Mouse (Mus musculus) liver, embryonic 13.5 days (tissue): ENCODE measurements around the gene Smg7. TPM values are rescaled to one million over a fixed set of nuclear protein-coding genes. Genes with fewer than 3 reads are reported as not detected.

Experiments
- ATAC-seq: fragments of 200-750 bp; cut with Nextera tagmentation; 2 replicates; pipeline ENCODE4 v1.8.0; 2017; ENCODE audit warnings: low read depth, mild to moderate bottlenecking, moderate number of reproducible peaks, moderate library complexity
- DNase-seq: peaks from one replicate; pipeline ENCODE4 v3.0.0; 2022
- H3K27ac ChIP-seq: fragments of 300-500 bp; sonication (generic); 2 replicates; pipeline ENCODE4 v1.5.1; 2015; ENCODE audit warnings: moderate library complexity, mild to moderate bottlenecking, inconsistent platforms
- H3K27me3 ChIP-seq: fragments of 300-500 bp; sonication (generic); 2 replicates; pipeline ENCODE4 v1.6.1; 2015; ENCODE audit warnings: mild to moderate bottlenecking, inconsistent platforms
- H3K36me3 ChIP-seq: fragments of 300-500 bp; sonication (generic); 2 replicates; pipeline ENCODE4 v1.6.1; 2015; ENCODE audit warnings: mild to moderate bottlenecking, inconsistent platforms
- H3K4me1 ChIP-seq: fragments of 300-500 bp; sonication (generic); replicated peaks from 2 replicates; pipeline ENCODE4 v1.6.1; 2015; ENCODE audit warnings: inconsistent platforms
- H3K4me2 ChIP-seq: fragments of 300-500 bp; sonication (generic); 2 replicates; pipeline ENCODE4 v1.6.1; 2015; ENCODE audit warnings: inconsistent platforms, mild to moderate bottlenecking, moderate library complexity
- H3K4me3 ChIP-seq: fragments of 300-500 bp; sonication (generic); replicated peaks from 2 replicates; pipeline ENCODE4 v1.5.1; 2015; ENCODE audit warnings: mild to moderate bottlenecking, inconsistent platforms
- H3K9ac ChIP-seq: fragments of 300-500 bp; sonication (generic); 2 replicates; pipeline ENCODE4 v1.6.1; 2015; ENCODE audit warnings: mild to moderate bottlenecking, inconsistent platforms
- H3K9me3 ChIP-seq: fragments of 300-500 bp; sonication (generic); replicated peaks from 2 replicates; pipeline ENCODE4 v1.6.1; 2016; ENCODE audit warnings: inconsistent platforms
- WGBS: fragments of 180-500 bp; shearing (Covaris S2); methylation state at CpG from one replicate; pipeline ENCODE4 v1.1.7; 2015; ENCODE audit not compliant: insufficient replicate concordance; 5-methylcytosine and 5-hydroxymethylcytosine counted together
- polyA plus RNA-seq: library from polyadenylated mRNA; unstranded; fragments of >200 nt; fragmentation: Nextera tagmentation; extraction: Ambion mirVana; gene quantifications from 2 replicates; pipeline ENCODE4 v1.2.1, GENCODE M21; 2015

Gene Smg7
- polyA plus RNA-seq, 1 experiment from 2014 or later, result 9.5 TPM

GRCm38 (mm10) chr1:152838841-152839240 lies 63.6 kb downstream of the Smg7 start:
- DNase-seq (no peak), ATAC-seq (no peak)
- Histone ChIP-seq H3K36me3 (peaks cover 67% of the 10 kb centered on the region), H3K4me3 (no peak overlapping the region), H3K4me1 (no peaks in the 10 kb centered on the region), H3K9me3 (no peaks in the 10 kb centered on the region), H3K9ac (no peak overlapping the region), H3K27me3 (no peaks in the 10 kb centered on the region), H3K4me2 (no peak overlapping the region), H3K27ac (no peak overlapping the region)
- 86% methylated on average over 12 of the region's 12 CpGs for WGBS

GRCm38 (mm10) chr1:152838026-152838702 lies 64.3 kb downstream of the Smg7 start:
- ATAC-seq (no peak), DNase-seq (no peak)
- Histone ChIP-seq H3K9ac (no peak overlapping the region), H3K36me3 (peaks cover 60% of the 10 kb centered on the region), H3K4me2 (no peak overlapping the region), H3K27ac (no peak overlapping the region), H3K9me3 (no peaks in the 10 kb centered on the region), H3K4me3 (no peak overlapping the region), H3K4me1 (no peaks in the 10 kb centered on the region), H3K27me3 (no peaks in the 10 kb centered on the region)
- WGBS, result 58% methylated on average over 11 of the region's 11 CpGs

DNA sequence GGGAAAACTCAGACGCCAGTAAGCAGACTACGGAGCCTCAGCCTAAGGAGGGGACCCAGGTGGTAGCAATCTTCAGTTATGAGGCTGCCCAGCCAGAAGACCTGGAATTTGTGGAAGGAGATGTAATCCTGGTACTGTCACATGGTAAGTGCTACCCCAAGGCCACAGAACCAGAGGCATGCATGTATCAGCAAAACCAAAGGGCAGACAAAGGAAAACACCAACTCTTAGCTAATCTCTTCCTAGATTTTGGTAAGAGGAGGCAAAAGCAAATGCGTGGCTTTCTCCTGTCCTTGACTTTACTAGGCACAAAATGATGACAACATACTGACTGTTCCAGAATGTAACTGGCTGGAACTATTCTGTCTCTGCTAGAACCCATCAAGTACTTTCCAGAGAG lies 67.4 kb downstream of the Smg7 start:
- DNase-seq, result no peak
- 83% methylated on average over 3 of the region's 3 CpGs for WGBS
- Histone ChIP-seq H3K27ac (no peak overlapping the region), H3K4me1 (no peaks in the 10 kb centered on the region), H3K4me2 (no peak overlapping the region), H3K4me3 (no peak overlapping the region), H3K27me3 (no peaks in the 10 kb centered on the region), H3K36me3 (peaks cover 37% of the 10 kb centered on the region), H3K9ac (no peak overlapping the region), H3K9me3 (no peaks in the 10 kb centered on the region)
- ATAC-seq, result no peak

GRCm38 (mm10) chr1:152832316-152832715 lies 70.1 kb downstream of the Smg7 start:
- H3K4me3 ChIP-seq, result no peak overlapping the region
- H3K4me1 ChIP-seq, result no peaks in the 10 kb centered on the region
- H3K27me3 ChIP-seq, result no peaks in the 10 kb centered on the region
- ATAC-seq (no peak), DNase-seq (no peak)
- no peak overlapping the region for H3K9ac ChIP-seq
- no peak overlapping the region for H3K27ac ChIP-seq
- H3K9me3 ChIP-seq, result no peaks in the 10 kb centered on the region
- no peak overlapping the region for H3K4me2 ChIP-seq
- H3K36me3 ChIP-seq, result peaks cover 14% of the 10 kb centered on the region
- 60% methylated on average over 6 of the region's 6 CpGs for WGBS

GRCm38 (mm10) chr1:152831619-152832018 lies 70.8 kb downstream of the Smg7 start:
- no peaks in the 10 kb centered on the region for H3K4me1 ChIP-seq
- WGBS, result 73% methylated on average over 5 of the region's 5 CpGs

GRCm38 (mm10) chr1:152831003-152831402 lies 71.4 kb downstream of the Smg7 start:
- no peak overlapping the region for H3K4me2 ChIP-seq
- no peak overlapping the region for H3K27ac ChIP-seq
- ATAC-seq, result no peak
- no peaks in the 10 kb centered on the region for H3K27me3 ChIP-seq
- H3K4me3 ChIP-seq, result no peak overlapping the region
- peaks cover 2% of the 10 kb centered on the region; the same call in 1 of the 2 replicates for H3K36me3 ChIP-seq
- H3K9ac ChIP-seq, result no peak overlapping the region
- H3K4me1 ChIP-seq, result no peaks in the 10 kb centered on the region
- no peaks in the 10 kb centered on the region for H3K9me3 ChIP-seq
- WGBS, result 79% methylated on average over 8 of the region's 8 CpGs
- DNase-seq, result no peak

More at GRCm38 (mm10) chr1:152831619-152832018, 70.8 kb downstream of the Smg7 start:
- no peak for DNase-seq
- no peak overlapping the region for H3K4me3 ChIP-seq
- ATAC-seq, result no peak
- no peak overlapping the region for H3K27ac ChIP-seq
- no peak overlapping the region for H3K4me2 ChIP-seq
- H3K27me3 ChIP-seq, result no peaks in the 10 kb centered on the region
- no peak overlapping the region for H3K9ac ChIP-seq
- peaks cover 7% of the 10 kb centered on the region for H3K36me3 ChIP-seq
- H3K9me3 ChIP-seq, result no peaks in the 10 kb centered on the region

DNA sequence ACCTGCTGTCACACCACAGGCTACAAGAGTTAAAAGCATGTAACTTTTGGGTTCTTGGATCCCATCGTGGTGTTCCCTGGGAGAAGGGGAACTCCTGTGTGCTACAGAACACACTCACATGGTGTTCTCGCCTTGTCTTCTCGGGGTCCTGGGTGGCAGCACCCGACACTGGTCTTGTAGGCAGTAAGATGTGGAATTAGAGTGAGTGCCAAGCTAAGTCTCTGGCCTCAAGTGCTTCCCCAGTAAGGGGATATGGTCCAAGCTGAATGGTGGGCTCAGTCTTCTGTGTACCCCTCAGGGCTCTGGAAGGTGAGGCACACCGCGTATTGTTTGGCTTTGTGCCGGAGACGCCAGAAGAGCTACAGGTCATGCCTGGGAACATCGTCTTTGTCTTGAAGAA lies 72.4 kb downstream of the Smg7 start:
- H3K9ac ChIP-seq, result no peak overlapping the region
- no peaks in the 10 kb centered on the region for H3K4me1 ChIP-seq
- H3K27me3 ChIP-seq, result no peaks in the 10 kb centered on the region
- no peak for ATAC-seq
- DNase-seq, result no peak
- H3K9me3 ChIP-seq, result no peaks in the 10 kb centered on the region
- no peak overlapping the region for H3K4me3 ChIP-seq
- no peaks in the 10 kb centered on the region for H3K36me3 ChIP-seq
- 83% methylated on average over 9 of the region's 9 CpGs for WGBS
- H3K4me2 ChIP-seq, result no peak overlapping the region
- no peak overlapping the region for H3K27ac ChIP-seq

DNA sequence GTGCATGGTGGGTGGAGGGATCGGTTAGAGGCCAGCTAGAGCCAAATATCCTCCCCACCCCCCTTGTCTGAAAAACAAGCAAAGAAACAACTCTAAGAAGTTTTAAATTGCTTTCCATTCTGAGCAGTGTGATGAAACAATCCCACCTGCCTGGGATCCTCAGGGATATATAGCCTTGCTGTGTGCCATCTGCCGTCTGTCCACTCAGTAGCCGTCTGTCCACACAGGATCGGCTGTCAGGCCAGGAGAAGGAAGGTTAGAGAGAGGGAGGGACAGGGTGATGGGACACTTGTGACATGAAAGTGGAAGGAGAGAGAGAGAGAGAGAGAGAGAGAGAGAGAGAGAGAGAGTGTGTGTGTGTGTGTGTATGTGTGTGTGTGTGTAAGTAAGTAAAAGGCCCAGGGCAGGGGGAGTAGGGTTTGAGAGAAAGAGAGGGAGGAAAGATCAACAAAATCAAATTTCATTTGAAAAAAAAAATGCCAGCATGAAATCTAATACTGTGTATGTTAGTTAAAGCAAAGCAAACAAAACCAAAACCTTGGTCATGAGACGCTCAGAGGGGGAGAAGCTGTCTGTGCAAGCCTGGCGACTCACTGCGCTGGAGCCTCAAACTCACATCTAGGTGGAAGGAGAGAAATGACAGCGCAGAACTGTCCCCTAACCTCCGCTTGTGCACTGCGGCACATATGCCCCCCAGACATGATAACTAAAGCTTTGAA lies 73.7 kb downstream of the Smg7 start:
- ATAC-seq (no peak), DNase-seq (no peak)
- H3K9ac ChIP-seq, result no peak overlapping the region
- no peaks in the 10 kb centered on the region for H3K27me3 ChIP-seq
- H3K9me3 ChIP-seq, result no peaks in the 10 kb centered on the region
- H3K4me2 ChIP-seq, result no peak overlapping the region
- H3K4me1 ChIP-seq, result no peaks in the 10 kb centered on the region
- H3K27ac ChIP-seq, result no peak overlapping the region
- no peak overlapping the region for H3K4me3 ChIP-seq
- 79% methylated on average over 10 of the region's 10 CpGs for WGBS
- no peaks in the 10 kb centered on the region for H3K36me3 ChIP-seq

- H3K4me2 ChIP-seq, result no peak overlapping the region
- no peak for ATAC-seq
- H3K27ac ChIP-seq, result no peak overlapping the region
- H3K4me3 ChIP-seq, result no peak overlapping the region
- H3K4me1 ChIP-seq, result no peaks in the 10 kb centered on the region
- WGBS, result 81% methylated on average over 5 of the region's 5 CpGs
- no peaks in the 10 kb centered on the region for H3K36me3 ChIP-seq
- no peaks in the 10 kb centered on the region for H3K9me3 ChIP-seq
- no peak overlapping the region for H3K9ac ChIP-seq
- DNase-seq, result no peak
- H3K27me3 ChIP-seq, result no peaks in the 10 kb centered on the region
Observed at GRCm38 (mm10) chr1:152828168-152828567, 74.3 kb downstream of the Smg7 start.

DNA sequence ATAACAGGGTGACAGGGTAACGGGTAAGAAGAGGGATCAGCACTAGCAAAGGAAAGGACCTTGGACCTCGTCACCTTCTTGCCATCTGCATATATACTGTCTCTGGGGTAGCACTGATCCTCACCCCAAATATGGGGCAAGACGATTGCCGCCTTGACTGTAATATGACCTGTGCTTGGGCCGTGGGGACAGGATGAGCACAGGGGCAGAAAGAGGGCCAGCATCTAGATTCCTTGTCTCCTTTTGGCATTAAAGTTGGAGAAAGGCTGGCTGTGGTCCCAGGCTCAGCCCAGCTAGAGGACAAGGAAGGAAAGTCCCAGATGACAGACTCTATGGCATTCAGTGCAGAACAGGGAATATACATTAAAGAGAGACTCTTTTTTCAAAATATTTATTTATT lies 76.0 kb downstream of the Smg7 start:
- 70% methylated on average over 5 of the region's 5 CpGs for WGBS
- no peak for DNase-seq

GRCm38 (mm10) chr1:152824206-152824605 lies 78.2 kb downstream of the Smg7 start:
- no peak overlapping the region for H3K27ac ChIP-seq
- ATAC-seq, result no peak
- no peaks in the 10 kb centered on the region for H3K4me1 ChIP-seq
- WGBS, result 70% methylated on average over 9 of the region's 9 CpGs
- no peak overlapping the region for H3K9ac ChIP-seq
- DNase-seq, result no peak
- no peak overlapping the region for H3K4me3 ChIP-seq
- H3K36me3 ChIP-seq, result no peaks in the 10 kb centered on the region
- H3K27me3 ChIP-seq, result no peaks in the 10 kb centered on the region
- H3K9me3 ChIP-seq, result no peaks in the 10 kb centered on the region
- no peak overlapping the region for H3K4me2 ChIP-seq

More for the DNA sequence above, 76.0 kb downstream of the Smg7 start:
- ATAC-seq, result no peak
- no peaks in the 10 kb centered on the region for H3K27me3 ChIP-seq
- H3K4me2 ChIP-seq, result no peak overlapping the region
- H3K9me3 ChIP-seq, result no peaks in the 10 kb centered on the region
- no peak overlapping the region for H3K9ac ChIP-seq
- H3K4me1 ChIP-seq, result no peaks in the 10 kb centered on the region
- H3K27ac ChIP-seq, result no peak overlapping the region
- H3K36me3 ChIP-seq, result no peaks in the 10 kb centered on the region
- H3K4me3 ChIP-seq, result no peak overlapping the region

- Histone ChIP-seq H3K9ac (no peak overlapping the region), H3K36me3 (no peaks in the 10 kb centered on the region), H3K4me1 (0 out of 2 replicates have a peak, but pooled peaks cover 2% of the 10 kb centered on the region), H3K4me2 (no peak overlapping the region), H3K4me3 (no peak overlapping the region), H3K27ac (no peak overlapping the region), H3K9me3 (no peaks in the 10 kb centered on the region), H3K27me3 (no peaks in the 10 kb centered on the region)
- ATAC-seq (no peak), DNase-seq (no peak)
- WGBS, result 62% methylated on average over 4 of the region's 4 CpGs
Observed at GRCm38 (mm10) chr1:152821746-152822145, 80.7 kb downstream of the Smg7 start.
